12 mouse cellular contexts compared by ENCODE assay signal in the genomic region with DNA sequence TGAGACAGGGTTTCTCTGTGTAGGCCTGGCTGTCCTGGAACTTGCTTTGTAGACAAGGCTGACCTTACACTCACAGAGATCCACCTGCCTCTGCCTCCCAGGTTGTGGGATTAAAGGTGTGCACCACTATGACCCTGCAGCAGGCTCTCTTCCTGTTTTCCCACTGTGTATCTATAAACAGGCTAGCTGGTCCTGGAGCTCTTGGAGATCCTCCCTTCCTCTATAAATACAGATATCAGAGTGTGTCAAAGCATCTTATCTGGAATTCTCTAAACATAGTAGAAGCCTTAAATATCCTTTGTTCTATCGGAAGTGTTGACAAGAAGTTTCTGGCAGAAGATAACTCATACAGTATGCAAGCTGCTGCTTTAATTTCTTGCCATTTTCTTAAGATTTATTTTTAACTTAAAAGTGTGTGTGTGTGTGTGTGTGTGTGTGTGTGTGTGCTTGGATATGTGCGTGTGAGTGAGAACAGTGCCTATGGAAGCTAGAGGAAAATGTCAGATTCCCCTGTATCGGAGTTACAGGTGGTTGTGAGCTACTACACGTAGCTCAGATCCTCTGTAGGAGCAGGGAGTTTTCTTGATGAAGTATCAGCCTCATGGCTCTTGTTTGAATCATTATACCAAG.
"Had no signal": no experiment of that assay in that cellular context is flagged by ENCODE, and none has a peak within 500 bp of the region (broad histone marks: within the 10 kb centered on the region; RNA-seq: fewer than 3 reads in every experiment).

No protein-coding gene starts in this region.

- H3K4me1 ChIP-seq: midbrain, embryonic 13.5 days had no signal

- H3K4me3 ChIP-seq: left cerebral cortex, adult 2 months; liver, embryonic 13.5 days; midbrain, embryonic 13.5 days had no signal

- DNase-seq: kidney, adult 11 months; kidney, adult 8-10 months; kidney, postnatal 14 days; layer of hippocampus, postnatal 36 days; liver, embryonic 13.5 days; lung, adult 2 months; lung, postnatal 14 days; thymus, adult 18-20 months; thymus, postnatal 4 days had no signal

- H3K9me3 ChIP-seq: liver, embryonic 13.5 days had no signal

- H3K36me3 ChIP-seq: liver, embryonic 13.5 days; midbrain, embryonic 13.5 days had no signal

- H3K9ac ChIP-seq: liver, embryonic 13.5 days; midbrain, embryonic 13.5 days had no signal

- H3K27ac ChIP-seq: left cerebral cortex, adult 2 months; liver, embryonic 13.5 days; macrophage; midbrain, embryonic 13.5 days had no signal

- ATAC-seq: midbrain, embryonic 13.5 days had no signal

- H3K27me3 ChIP-seq: liver, embryonic 13.5 days; midbrain, embryonic 13.5 days had no signal

- H3K4me2 ChIP-seq: liver, embryonic 13.5 days; midbrain, embryonic 13.5 days had no signal
